Mouse (Mus musculus) T-helper 17 cell (primary cell): ENCODE data around the gene Rab43.

Source experiments
- in situ Hi-C, 2 experiments: fragments of 300-600 bp; cut with MboI, MseI; formaldehyde crosslinking; loops; 1 replicate in 1 of 2; 2 replicates in 1 of 2; pipeline ENCODE4 v1.15.1; 2025; ENCODE audit warnings: high pct_unique_total_duplicates in 2 of 2

Rab43 gene

DNA sequence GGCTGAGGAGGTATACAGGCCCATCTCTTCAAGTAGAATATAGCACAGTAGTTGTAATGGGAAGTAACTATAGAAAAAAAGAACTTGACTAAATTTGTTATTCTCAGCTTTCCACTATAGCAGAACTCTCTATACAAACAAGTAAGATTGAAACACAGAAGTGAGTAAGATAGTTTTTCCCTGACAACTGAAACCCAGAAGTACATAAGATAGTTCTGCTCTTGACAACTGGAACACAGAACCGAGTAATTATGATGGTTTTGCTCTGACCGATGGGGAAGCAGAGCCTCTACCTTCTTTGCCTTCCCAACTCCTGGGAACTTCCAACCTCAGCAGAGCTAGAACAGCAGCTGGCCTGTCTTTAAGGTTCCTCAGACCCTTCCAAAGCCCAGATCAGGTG, 2.8 kb downstream of the Rab43 start:
- in situ Hi-C loops, result no loop called here

DNA sequence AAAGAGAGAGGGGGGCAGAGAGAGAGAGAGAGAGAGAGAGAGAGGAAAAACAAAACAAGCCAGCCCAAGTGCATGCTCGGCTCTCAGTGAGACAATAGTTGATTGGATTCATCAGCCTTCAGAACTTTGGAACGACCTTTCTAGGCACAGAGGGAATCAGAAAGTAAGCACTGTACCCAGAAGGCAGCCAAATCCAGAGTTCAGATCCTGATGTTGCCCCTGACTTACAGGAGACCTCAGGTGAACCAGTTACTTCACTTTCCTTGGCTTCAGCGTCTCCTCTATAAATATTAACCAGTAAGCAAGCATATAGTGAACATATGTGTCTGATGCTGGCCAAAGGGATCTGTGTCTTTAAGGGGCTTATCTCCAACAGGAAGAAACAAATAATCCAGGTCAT, 3.4 kb downstream of the Rab43 start:
- in situ Hi-C loops, result no loop called here

DNA sequence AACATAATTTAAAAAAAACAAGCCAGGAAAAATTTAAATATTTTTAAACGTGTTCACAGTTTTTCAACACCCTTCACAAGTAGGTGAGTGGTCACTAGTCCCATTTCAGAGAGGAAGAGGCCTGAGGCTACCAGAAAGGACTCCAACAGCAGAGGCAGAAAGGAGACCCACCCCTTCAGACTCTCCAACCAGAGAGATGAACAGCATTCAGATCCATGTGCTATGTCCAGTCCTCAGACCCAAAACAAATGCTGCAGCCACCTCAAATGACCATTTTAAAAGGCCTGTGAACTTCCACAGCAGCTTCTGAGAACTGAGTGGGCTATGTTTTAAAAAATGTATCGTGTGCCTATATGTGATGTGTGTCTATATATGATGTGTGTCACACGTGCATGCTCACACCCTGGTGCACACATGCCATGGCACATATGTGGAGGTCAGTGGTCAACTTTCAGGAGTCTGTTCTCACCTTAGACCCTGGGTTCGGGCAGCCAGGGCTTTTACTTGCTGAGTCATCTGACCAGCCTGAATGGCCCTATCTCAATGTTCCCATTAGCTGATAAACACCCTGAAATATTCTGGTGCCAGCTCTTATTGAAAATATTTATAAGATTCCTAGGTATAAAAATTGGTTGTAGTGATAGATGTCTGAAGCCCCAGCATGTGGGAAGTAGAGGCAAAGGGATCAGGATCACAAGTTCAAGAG, 4.1 kb downstream of the Rab43 start:
- in situ Hi-C loops, result no loop called here

DNA sequence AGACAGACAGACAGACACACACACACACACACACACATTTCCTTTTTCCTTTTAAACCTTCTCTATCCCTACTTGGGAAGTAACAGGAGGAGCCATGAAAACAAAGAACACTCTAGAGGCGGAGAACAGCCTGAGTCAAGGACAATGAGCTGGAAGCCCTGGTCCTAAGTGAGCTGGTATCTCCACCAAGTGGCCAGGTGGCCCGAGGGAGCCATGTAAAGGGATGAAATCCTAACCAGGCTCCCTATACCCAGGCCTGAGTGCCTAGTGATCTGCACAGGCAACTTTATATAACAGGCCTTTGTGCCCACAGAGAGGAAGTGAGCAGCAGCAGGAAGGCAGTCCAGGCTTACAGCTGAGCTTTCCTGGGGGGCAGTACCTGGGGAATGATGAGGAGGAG, 5.1 kb downstream of the Rab43 start:
- in situ Hi-C loops, result no loop called here

- in situ Hi-C loops, result no loop called here
These were observed 5.9 kb downstream of the Rab43 start for GRCm38 (mm10) chr6:87806028-87806427.

GRCm38 (mm10) chr6:87805448-87805847, 6.5 kb downstream of the Rab43 start:
- in situ Hi-C loops, result no loop called here

DNA sequence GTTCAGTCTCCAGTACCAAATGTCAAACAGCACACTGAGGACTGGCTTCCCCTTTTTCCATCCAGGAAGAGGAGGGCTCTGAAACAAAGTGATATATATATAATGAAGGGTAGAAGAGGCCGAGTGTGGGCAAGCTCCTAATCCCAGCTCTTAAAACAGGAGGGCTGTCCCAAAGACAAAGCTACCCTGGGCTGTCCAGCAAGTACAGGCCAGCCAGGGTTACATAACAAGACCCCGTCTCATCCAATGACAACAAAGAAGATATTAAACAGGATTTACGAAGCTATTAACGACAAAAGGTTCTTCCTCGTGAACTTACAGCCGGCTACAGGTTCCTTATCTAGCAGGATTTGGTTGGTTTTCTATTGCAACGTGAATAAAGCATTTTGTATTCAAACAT, 7.1 kb downstream of the Rab43 start:
- in situ Hi-C loops, result loop anchor here in 1 of 2 experiments (5.0 kb wide), 1 partner anchor 248 kb away; no protein-coding TSS in a partner anchor

DNA sequence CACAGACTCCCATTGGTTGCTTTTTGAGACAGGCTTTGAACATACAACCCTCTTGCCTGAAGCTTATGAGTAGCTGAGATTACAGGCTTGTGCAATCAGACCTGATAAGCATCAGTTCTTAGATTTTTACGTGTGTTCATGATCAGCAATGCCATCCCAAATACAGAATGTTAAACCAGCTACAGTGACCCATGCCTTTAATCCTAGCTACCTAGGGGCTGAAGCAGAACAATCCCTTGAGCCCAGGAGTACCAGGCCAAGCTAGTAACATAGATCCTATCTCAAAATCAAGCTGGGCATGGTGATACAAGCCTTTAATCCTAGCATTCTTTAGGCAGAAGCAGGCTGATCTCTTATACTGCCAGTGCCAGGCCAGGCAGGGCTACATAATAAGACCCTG, 7.9 kb downstream of the Rab43 start:
- in situ Hi-C loops, result loop anchor here in 1 of 2 experiments (5.0 kb wide), 1 partner anchor 247 kb away; no protein-coding TSS in a partner anchor

GRCm38 (mm10) chr6:87802462-87802861, 9.5 kb downstream of the Rab43 start:
- in situ Hi-C loops, result loop anchor here in 1 of 2 experiments (5.0 kb wide), 1 partner anchor 245 kb away; no protein-coding TSS in a partner anchor

GRCm38 (mm10) chr6:87799576-87799975, 12.4 kb downstream of the Rab43 start:
- in situ Hi-C loops, result no loop called here

GRCm38 (mm10) chr6:87797321-87797720, 14.6 kb downstream of the Rab43 start:
- in situ Hi-C loops, result no loop called here

DNA sequence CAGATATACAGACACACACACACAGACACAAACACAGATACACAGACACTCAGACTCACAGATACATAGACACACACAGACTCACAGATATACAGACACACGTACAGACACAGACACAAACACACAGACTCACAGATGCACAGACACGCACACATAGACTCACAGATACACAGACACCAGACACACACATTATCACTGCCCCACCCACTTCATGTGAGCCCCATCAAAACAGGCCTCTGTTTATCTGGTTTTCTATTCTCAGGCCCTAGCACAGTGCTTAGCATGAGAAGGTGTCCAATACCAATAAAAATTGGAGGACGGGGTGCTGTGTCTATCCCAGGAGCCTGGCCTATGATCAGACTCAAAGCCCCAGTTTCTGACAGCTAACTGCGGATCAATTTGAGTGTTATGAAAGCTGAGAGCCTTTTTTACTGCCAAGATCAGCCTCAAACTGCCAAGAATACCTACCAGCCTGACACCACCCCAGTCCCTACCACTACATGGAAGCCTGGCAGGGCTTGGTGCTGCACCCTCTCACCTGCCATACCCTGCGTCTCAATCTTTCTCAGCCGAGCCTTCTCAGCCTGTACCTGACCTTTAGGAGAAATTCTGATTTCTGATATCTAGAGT, 15.6 kb downstream of the Rab43 start:
- in situ Hi-C loops, result no loop called here

- in situ Hi-C loops, result no loop called here
These were observed 16.4 kb downstream of the Rab43 start for GRCm38 (mm10) chr6:87795385-87796150.

DNA sequence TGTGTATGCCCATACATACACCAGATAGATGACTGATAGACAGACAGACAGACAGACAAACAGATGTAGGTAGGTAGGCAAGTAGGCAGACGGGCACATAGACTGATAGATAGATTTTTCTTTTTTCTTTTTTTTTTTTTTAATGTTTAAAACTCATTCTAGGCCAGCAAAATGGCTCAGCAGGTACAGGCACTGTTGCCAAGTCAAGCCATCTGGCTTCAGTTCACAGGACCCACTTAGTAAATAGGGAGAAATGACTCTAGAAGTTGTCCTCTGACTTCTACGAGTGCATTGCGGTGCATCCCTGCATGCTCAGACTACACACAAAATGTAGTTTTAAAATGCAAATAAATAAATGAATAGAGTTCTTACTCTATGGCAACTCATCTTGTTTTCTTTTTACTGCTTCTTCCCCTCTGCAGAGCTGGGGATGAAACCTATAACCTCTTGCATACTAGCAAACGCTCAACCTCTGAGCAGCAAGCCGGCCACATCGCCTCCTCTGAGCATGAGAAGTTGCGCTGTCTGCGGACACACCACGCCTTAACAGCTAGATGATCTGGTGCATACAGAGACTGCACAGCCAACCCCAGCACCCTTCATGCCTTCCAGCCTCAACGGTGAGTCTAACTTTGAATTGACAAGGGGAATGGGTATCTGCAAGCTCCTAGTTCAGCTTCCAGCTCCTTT, 18.0 kb downstream of the Rab43 start:
- in situ Hi-C loops, result no loop called here

DNA sequence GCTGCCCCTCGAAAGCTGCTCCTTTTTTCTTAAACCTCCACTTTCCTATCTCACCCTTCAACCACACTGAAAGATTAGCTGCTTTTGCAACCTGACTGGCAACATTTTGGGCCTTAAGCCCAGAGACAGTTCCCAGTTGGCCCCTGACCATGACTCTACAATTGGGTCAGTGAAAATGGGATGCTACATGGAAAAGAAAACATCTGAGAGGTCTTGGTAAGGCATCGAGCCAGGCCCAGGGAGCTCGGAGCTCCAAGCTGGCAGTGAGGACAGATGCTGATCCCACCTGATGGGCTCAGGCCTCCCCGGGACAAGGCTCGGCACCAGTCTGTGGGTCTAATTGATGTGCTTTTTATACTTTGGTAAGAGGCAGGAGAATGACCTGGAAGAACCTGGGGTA, 20.1 kb downstream of the Rab43 start:
- in situ Hi-C loops, result no loop called here

GRCm38 (mm10) chr6:87790779-87791480, 21.0 kb downstream of the Rab43 start:
- in situ Hi-C loops, result no loop called here

DNA sequence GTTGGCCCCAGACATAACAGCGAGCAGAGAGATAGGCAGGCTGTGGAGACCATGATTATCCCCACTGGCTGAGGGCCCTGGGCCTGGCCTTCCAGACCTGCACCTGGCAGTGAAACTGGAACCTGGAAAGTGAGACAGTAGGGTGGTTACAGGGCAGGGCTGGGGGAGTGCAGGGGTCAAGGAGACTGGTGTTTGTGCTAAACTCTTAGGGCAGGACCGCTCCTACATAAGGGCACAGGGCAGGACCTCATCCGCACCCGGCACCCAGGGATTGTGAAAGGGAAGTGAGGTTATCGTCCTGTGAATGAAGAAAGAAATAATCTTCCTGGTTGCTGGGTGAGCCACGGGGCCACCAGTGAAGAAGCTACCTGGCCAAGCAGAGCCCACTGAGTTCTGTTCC, 22.2 kb downstream of the Rab43 start:
- in situ Hi-C loops, result no loop called here

GRCm38 (mm10) chr6:87788896-87789587, 22.9 kb downstream of the Rab43 start:
- in situ Hi-C loops, result no loop called here

DNA sequence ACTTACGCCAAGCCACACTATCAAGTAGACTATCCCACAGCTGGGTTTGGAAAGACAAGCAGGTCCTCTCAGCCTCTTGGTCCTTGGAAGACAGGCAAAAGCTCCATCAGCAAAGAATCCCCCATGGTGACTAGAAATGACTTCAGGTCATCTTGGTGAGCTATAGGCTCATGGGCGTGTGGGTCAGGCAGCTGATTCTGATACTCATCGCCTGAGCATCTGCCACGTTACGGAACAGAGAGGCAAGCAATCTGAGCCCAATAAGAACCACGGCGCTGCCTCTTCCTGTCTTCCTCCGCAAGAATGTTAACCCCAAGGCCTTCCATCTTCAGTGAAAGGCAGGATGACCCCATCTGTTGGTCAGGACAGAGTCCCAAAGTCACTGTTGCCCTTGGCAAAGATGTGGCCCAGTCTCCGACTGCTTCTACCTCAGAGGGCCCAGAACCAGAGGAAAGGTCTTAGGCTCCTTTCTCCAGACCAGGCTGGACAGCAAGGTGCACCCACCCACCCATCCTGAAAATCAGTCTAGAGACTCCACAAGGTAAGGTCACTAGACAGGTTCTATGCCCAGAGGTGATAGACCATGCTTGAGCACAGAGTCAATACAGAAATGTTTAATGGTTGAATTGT, 23.6 kb downstream of the Rab43 start:
- in situ Hi-C loops, result no loop called here
